Mouse (Mus musculus): ENCODE data around the gene Ccdc17. TPM values are rescaled to one million over a fixed set of nuclear protein-coding genes. Genes with fewer than 3 reads are reported as not detected.
A peak's percentile ranks its signal among the peaks of the same experiment; 100 is the strongest.

Ccdc17 gene
- total RNA-seq (2014; rRNA removed) (2.8 and 5.7 TPM in 2 replicates), polyA plus RNA-seq (2015; fragmentation: Nextera tagmentation; extraction: Ambion mirVana) (3.3 and 3.9 TPM in 2 replicates)

DNA sequence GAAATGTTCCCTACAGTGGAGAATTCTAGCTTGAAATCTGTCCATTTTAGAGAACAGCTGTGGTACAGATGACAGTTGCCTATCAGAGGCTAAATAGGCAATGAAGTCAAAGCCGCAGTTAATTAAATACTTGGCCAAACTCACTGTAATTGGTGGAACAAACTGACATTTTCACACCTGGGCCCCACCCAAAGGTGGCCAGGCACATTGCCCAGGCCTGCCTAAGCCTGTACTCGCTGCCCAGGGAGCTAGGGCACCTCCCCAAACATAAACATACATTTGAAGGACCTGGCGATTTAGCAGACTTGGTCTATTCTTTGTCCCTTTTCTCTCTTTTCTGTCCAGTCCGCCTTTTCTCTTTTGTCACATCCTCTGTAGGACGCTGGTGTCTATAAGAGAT is at the start of gene Ccdc17:
Ccdc17 (plus strand) TSS at position 276 of the 400 bp plus-strand sequence.
- H3K4me2 ChIP-seq (ENCODE audit: low read depth), result peak within 1 kb of the TSS; percentile 86

DNA sequence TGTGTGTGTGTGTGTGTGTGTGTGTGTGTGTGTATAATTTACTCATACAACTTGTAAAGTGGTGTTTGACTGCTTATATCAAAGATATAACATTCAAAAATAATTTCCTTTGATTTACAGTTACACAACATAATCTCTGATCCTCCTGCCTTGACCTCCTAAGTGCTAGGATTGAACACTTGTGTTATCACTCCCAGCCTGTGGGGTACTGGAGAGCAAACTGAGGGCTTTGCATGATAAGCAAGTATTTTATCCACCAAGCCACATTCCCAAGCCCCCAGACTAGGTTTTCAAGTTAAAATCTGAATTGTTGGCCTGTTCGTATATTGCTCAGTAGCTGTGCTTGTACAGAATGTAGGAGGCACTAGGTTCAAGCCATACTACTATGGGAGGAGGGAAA is 46.0 kb upstream of the Ccdc17 start:
- Histone ChIP-seq H3K36me3 (ENCODE audit: insufficient read depth) (peaks cover 9% of the 10 kb centered on the region; the same call in 1 of the 2 replicates), H3K27ac (ENCODE audit: low read depth, low read length) (no peak overlapping the region), H3K9ac (no peak overlapping the region), H3K4me2 (ENCODE audit: low read depth) (no peak overlapping the region), H3K9me3 (ENCODE audit: low read length) (no peaks in the 10 kb centered on the region), H3K4me1 (ENCODE audit: insufficient read depth) (no peaks in the 10 kb centered on the region), H3K4me3 (ENCODE audit: low read depth, low read length) (no peak overlapping the region), H3K27me3 (ENCODE audit: insufficient read depth, low read length) (no peaks in the 10 kb centered on the region)
- no peak for TF ChIP-seq CTCF (IDR thresholded peaks at IDR 0.05; ENCODE audit: low read depth)
- 85% methylated on average over 1 of the region's 1 CpGs for WGBS
- DNase-seq (no peak), ATAC-seq (no peak)

More for the DNA sequence above, at the start of gene Ccdc17:
- Histone ChIP-seq H3K9ac (peak within 1 kb of the TSS; percentile 71), H3K27me3 (ENCODE audit: insufficient read depth, low read length) (no peaks in the 10 kb centered on the region), H3K9me3 (ENCODE audit: low read length) (no peaks in the 10 kb centered on the region), H3K4me3 (ENCODE audit: low read depth, low read length) (peak within 1 kb of the TSS; percentile 49), H3K27ac (ENCODE audit: low read depth, low read length) (peak within 1 kb of the TSS; percentile 46; the same call in 1 of the 2 replicates), H3K36me3 (ENCODE audit: insufficient read depth) (peaks cover 31% of the 10 kb centered on the region), H3K4me1 (ENCODE audit: insufficient read depth) (peaks cover 8% of the 10 kb centered on the region; the same call in 1 of the 2 replicates)
- ATAC-seq, result no peak
- WGBS, result 23% methylated on average over 5 of the region's 5 CpGs
- DNase-seq, result no peak
- TF ChIP-seq CTCF (IDR thresholded peaks at IDR 0.05; ENCODE audit: low read depth), result no peak

DNA sequence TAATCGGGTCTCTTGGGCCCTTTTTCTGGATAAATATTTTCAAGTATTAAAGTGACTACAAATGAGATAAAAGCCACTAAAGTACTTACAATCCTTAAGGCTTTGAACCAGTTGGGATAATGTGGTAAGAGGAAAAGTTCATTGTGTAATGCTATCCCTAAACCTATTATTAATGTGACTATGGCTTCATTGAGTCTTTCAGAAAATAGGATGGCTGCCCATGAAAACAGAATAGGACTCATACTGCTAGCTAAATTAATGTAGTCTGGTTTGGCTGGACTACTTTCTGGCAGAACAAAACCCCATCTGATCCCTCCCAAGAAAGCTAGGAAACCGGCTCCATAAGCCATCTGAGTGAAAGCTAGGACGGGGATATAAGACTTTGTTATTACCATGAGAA is 43.4 kb upstream of the Ccdc17 start:
- Histone ChIP-seq H3K9ac (no peak overlapping the region), H3K27me3 (ENCODE audit: insufficient read depth, low read length) (no peaks in the 10 kb centered on the region), H3K27ac (ENCODE audit: low read depth, low read length) (no peak overlapping the region), H3K9me3 (ENCODE audit: low read length) (no peaks in the 10 kb centered on the region), H3K4me1 (ENCODE audit: insufficient read depth) (peaks cover 5% of the 10 kb centered on the region; the same call in 1 of the 2 replicates), H3K4me3 (ENCODE audit: low read depth, low read length) (no peak overlapping the region), H3K36me3 (ENCODE audit: insufficient read depth) (peaks cover 9% of the 10 kb centered on the region; the same call in 1 of the 2 replicates), H3K4me2 (ENCODE audit: low read depth) (no peak overlapping the region)
- no peak for DNase-seq
- no peak for TF ChIP-seq CTCF (IDR thresholded peaks at IDR 0.05; ENCODE audit: low read depth)
- WGBS, result 81% methylated on average over 3 of the region's 3 CpGs
- ATAC-seq, result no peak

DNA sequence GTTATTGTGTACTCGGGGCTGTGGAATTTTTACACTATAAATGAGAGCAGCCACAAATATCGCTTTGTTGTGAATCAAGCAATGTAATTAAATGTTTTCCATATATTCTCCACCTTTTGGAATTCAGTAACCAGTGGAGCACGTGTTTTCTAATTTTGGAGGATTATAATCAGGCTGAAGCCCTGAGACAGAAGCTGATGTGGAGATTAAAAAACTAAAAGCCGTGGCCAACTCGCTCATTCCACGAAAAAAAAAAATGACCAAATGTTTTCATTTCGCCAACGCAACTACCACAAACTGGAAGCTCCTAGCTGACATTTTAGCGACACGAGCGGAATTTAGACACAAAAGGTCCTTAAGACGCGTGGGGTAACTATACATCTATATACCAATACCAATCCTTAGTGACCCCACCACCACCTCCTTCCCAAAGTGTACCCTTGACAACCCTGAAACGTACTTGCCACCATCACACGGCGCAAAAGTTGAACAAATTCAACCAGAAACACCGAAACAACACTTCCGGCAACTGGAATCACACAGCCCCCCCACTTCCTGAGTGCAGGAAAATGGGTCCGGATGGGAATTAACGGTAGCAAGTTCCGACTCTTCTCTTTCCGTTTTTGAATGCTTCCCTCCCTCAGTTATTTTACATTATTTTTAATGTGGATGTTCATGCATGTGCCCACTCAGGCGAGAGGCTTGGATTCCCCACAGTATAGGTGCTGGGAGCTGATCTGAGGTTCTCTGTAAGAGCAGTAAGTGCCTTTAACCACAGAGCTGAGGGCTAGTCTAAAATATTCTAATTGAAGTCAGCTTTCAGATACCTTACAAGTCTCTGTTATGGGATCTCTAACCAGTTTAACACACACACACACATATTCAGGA is 40.8 kb upstream of the Ccdc17 start, which contains the start of gene Tmem69:
Tmem69 (minus strand) TSS at position 524 of the 888 bp plus-strand sequence.
- TF ChIP-seq CTCF (IDR thresholded peaks at IDR 0.05; ENCODE audit: low read depth), result no peak
- ATAC-seq, result no peak

DNA sequence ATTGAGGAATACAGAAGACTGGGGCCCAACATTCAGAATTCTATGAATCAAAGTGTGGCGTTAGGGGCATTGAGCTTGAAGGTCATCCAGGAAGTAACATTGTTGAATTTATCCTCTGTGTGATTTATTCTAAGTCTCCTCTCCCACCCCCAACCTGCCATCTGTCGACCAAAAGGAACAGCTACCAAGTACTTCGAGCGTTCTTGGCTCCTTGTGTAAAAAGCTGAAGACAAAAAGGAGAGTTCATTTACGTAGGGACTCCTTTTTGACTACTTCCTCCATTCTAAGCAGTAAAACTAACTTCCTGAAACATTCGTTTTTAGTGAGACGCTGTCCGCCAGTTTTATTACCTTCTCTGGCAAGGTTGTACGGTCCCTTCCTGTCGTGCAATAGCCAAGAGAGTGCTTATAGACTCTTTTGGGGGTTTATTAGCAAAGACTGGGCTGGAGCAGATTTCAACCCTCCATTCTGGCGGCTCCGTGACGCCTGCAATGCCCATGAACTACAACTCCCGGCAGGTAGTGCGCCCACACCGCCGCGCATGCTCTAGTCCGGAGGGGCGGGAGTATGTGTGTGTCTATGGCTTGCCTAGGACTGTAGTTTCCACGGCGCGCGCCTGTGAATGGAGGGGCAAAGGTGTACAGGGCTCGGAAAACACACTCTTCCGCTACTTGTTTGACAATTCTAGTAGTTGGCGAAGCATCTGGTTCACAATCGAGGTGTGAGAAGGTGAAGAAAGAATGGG is 39.7 kb upstream of the Ccdc17 start:
- no peaks in the 10 kb centered on the region for H3K27me3 ChIP-seq (ENCODE audit: insufficient read depth, low read length)
- H3K9me3 ChIP-seq (ENCODE audit: low read length), result no peaks in the 10 kb centered on the region
- under 1% methylated on average over 28 of the region's 28 CpGs for WGBS
- ATAC-seq (peak; percentile 98), DNase-seq (peak; percentile 97)
- H3K4me2 ChIP-seq (ENCODE audit: low read depth), result peak overlapping the region; percentile 71
- H3K4me1 ChIP-seq (ENCODE audit: insufficient read depth), result peaks cover 12% of the 10 kb centered on the region
- H3K36me3 ChIP-seq (ENCODE audit: insufficient read depth), result peaks cover 9% of the 10 kb centered on the region; the same call in 1 of the 2 replicates
- peak overlapping the region; percentile 86 for H3K9ac ChIP-seq
- TF ChIP-seq CTCF (IDR thresholded peaks at IDR 0.05; ENCODE audit: low read depth), result no peak
- H3K4me3 ChIP-seq (ENCODE audit: low read depth, low read length), result peak overlapping the region; percentile 79
- peak overlapping the region; percentile 94 for H3K27ac ChIP-seq (ENCODE audit: low read depth, low read length)

More for the DNA sequence above, 40.8 kb upstream of the Ccdc17 start, which contains the start of gene Tmem69:
- Histone ChIP-seq H3K4me3 (ENCODE audit: low read depth, low read length) (peak within 1 kb of the TSS; percentile 79), H3K27me3 (ENCODE audit: insufficient read depth, low read length) (no peaks in the 10 kb centered on the region), H3K9me3 (ENCODE audit: low read length) (no peaks in the 10 kb centered on the region), H3K4me2 (ENCODE audit: low read depth) (peak within 1 kb of the TSS; percentile 71), H3K9ac (peak within 1 kb of the TSS; percentile 86), H3K4me1 (ENCODE audit: insufficient read depth) (peaks cover 12% of the 10 kb centered on the region), H3K27ac (ENCODE audit: low read depth, low read length) (peak within 1 kb of the TSS; percentile 94), H3K36me3 (ENCODE audit: insufficient read depth) (peaks cover 9% of the 10 kb centered on the region; the same call in 1 of the 2 replicates)
- peak; percentile 89 for DNase-seq
- WGBS, result 3% methylated on average over 23 of the region's 23 CpGs

DNA sequence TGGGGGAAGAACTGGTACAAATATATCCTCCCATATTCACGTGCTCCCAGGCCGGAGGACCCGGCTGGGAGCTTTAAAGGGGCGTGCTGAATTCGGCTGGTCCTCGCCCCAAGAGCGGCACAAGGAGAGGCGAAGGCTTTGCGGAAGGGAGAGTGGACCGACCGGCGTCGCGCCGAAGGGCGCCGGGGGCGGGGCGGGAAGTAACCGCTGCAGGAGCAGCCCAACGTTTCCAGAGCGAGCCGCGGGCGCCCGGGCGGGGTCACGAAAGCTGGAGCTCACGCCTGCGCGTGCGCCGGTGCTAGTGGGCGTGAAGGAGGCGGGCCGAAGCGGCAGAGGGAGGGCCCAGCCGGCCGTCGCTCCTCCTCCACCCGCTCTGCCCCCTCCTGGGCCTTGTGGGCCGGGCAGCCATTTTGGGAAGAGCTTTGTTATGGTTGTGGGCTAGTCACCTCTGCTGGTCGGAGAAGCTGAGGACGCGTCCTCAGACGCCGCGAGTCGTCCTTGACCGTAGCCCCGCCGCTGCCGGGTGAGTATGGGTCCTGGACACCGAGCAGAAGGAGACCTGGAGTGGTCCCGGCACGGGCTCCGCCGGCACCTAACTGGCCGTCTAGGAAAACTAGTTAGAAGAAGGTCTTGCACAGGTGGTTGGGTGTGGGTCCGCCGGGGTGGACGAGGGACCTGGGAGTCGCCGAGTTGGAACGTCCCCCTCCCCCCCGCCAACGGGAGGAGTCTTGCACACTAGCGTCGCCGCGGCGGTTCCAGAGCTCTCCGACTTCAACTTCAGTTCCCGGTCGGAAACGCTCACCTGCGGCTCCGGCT is 38.9 kb upstream of the Ccdc17 start, which contains the start of gene Gpbp1l1:
Gpbp1l1 (plus strand) TSS at position 353 of the 816 bp plus-strand sequence.
- Histone ChIP-seq H3K36me3 (ENCODE audit: insufficient read depth) (peaks cover 9% of the 10 kb centered on the region; the same call in 1 of the 2 replicates), H3K9me3 (ENCODE audit: low read length) (no peaks in the 10 kb centered on the region), H3K9ac (peak within 1 kb of the TSS; percentile 86), H3K4me3 (ENCODE audit: low read depth, low read length) (peak within 1 kb of the TSS; percentile 79), H3K4me2 (ENCODE audit: low read depth) (peak within 1 kb of the TSS; percentile 71), H3K27me3 (ENCODE audit: insufficient read depth, low read length) (no peaks in the 10 kb centered on the region), H3K4me1 (ENCODE audit: insufficient read depth) (peaks cover 12% of the 10 kb centered on the region), H3K27ac (ENCODE audit: low read depth, low read length) (peak within 1 kb of the TSS; percentile 94)
- WGBS, result 2% methylated on average over 78 of the region's 78 CpGs
- DNase-seq, result peak; percentile 98
- ATAC-seq, result peak; percentile 97
- TF ChIP-seq CTCF (IDR thresholded peaks at IDR 0.05; ENCODE audit: low read depth), result peak; percentile 53

All from forebrain, postnatal 0 days (tissue).